Mouse (Mus musculus) spleen, adult 2 months (tissue): ENCODE data around the gene Aplp1.

Experiments
- CTCF ChIP-seq: fragments of 200-500 bp; IDR thresholded peaks from 2 replicates; pipeline ENCODE4 v1.5.1; 2011; ENCODE audit warnings: mild to moderate bottlenecking, inconsistent platforms; ENCODE audit not compliant: insufficient read depth, insufficient read length, insufficient replicate concordance; ENCODE audit errors: extremely low read depth
- POLR2A ChIP-seq: fragments of 200-500 bp; IDR thresholded peaks from 2 replicates; pipeline ENCODE4 v1.6.1; 2011; ENCODE audit warnings: low read depth, low read length, inconsistent platforms

- TF ChIP-seq POLR2A (no peak), CTCF (no peak)
Observed at GRCm38 (mm10) chr7:30463996-30464395, 18.7 kb upstream of the Aplp1 start.
